Mouse (Mus musculus) stomach, postnatal 0 days (tissue): ENCODE results near the gene Scn1b.

Source experiments
- CTCF ChIP-seq: IDR thresholded peaks from 2 replicates; pipeline ENCODE4 v1.5.1; 2016; ENCODE audit warnings: antibody characterized with exemption, low read depth, mild to moderate bottlenecking, moderate library complexity
- EP300 ChIP-seq: optimal IDR thresholded peaks from 2 replicates; pipeline ENCODE3; 2016; ENCODE audit warnings: antibody characterized with exemption

GRCm38 (mm10) chr7:31072326-31072725 is 54.5 kb downstream of the Scn1b start:
- TF ChIP-seq CTCF (peak; percentile 41), EP300 (no peak)
